Mouse (Mus musculus) mouse trophoblast stem cell (cell line): Measurements from ENCODE around the gene Gm10800.
"Not testable (repeated sequence)": the region's sequence is repeated elsewhere in the genome, so short reads cannot be mapped to it uniquely, and the experiment has no call there.

Experiments
- in situ Hi-C, 2 experiments: fragments of 300-500 bp; cut with MseI, MboI; formaldehyde crosslinking; loops; 2 replicates in 1 of 2; 3 replicates in 1 of 2; pipeline ENCODE4 v1.15.1; 2025

Gene Gm10800

GRCm38 (mm10) chr2:98667201-98667600, at the start of gene Gm10800:
Gm10800 (minus strand) TSS chr2:98667301.
- in situ Hi-C loops: not testable (repeated sequence)

- in situ Hi-C loops: no loop called here
Measured at GRCm38 (mm10) chr2:98697533-98697932, 30.4 kb upstream of the Gm10800 start.

- in situ Hi-C loops: not testable (repeated sequence)
Measured at GRCm38 (mm10) chr2:98661937-98662336, 5.2 kb downstream of the Gm10800 start, which contains the start of gene Gm10801. Gm10801 (plus strand) TSS chr2:98662237.
